Mouse (Mus musculus) kidney, embryonic 15.5 days (tissue): ENCODE results near the gene Sowaha. TPM values are rescaled to one million over a fixed set of nuclear protein-coding genes. Genes with fewer than 3 reads are reported as not detected.
A peak's percentile ranks its signal among the peaks of the same experiment; 100 is the strongest.

ENCODE experiments used
- ATAC-seq: fragments of 200-750 bp; cut with Nextera tagmentation; replicated peaks from 2 replicates; pipeline ENCODE4 v1.8.0; 2017; ENCODE audit warnings: moderate TSS enrichment; ENCODE audit not compliant: low FRiP score
- H3K27ac ChIP-seq: fragments of 300-500 bp; sonication (generic); 2 replicates; pipeline ENCODE4 v1.5.1; 2015; ENCODE audit warnings: mild to moderate bottlenecking, inconsistent platforms
- H3K27me3 ChIP-seq: fragments of 300-500 bp; sonication (generic); 2 replicates; pipeline ENCODE4 v1.6.1; 2015; ENCODE audit warnings: inconsistent platforms
- H3K36me3 ChIP-seq: fragments of 300-500 bp; sonication (generic); 2 replicates; pipeline ENCODE4 v1.6.1; 2015; ENCODE audit warnings: inconsistent platforms
- H3K4me1 ChIP-seq: fragments of 300-500 bp; sonication (generic); 2 replicates; pipeline ENCODE4 v1.6.1; 2015; ENCODE audit warnings: inconsistent platforms
- H3K4me2 ChIP-seq: fragments of 300-500 bp; sonication (generic); 2 replicates; pipeline ENCODE4 v1.6.1; 2015; ENCODE audit warnings: moderate library complexity, mild to moderate bottlenecking, inconsistent platforms
- H3K4me3 ChIP-seq: fragments of 300-500 bp; sonication (generic); replicated peaks from 2 replicates; pipeline ENCODE4 v1.5.1; 2015; ENCODE audit warnings: mild to moderate bottlenecking, inconsistent platforms
- H3K9ac ChIP-seq: fragments of 300-500 bp; sonication (generic); 2 replicates; pipeline ENCODE4 v1.6.1; 2015; ENCODE audit warnings: mild to moderate bottlenecking, inconsistent platforms
- H3K9me3 ChIP-seq: fragments of 300-500 bp; sonication (generic); replicated peaks from 2 replicates; pipeline ENCODE4 v1.6.1; 2016; ENCODE audit warnings: inconsistent platforms
- WGBS: fragments of 180-500 bp; shearing (Covaris S2); methylation state at CpG from one replicate; pipeline ENCODE4 v1.1.7; 2015; ENCODE audit warnings: mixed read lengths; 5-methylcytosine and 5-hydroxymethylcytosine counted together
- polyA plus RNA-seq: library from polyadenylated mRNA; unstranded; fragments of >200 nt; fragmentation: Nextera tagmentation; extraction: Ambion mirVana; gene quantifications from 2 replicates; pipeline ENCODE4 v1.2.1, GENCODE M21; 2015

Sowaha gene
- polyA plus RNA-seq, 1 experiment from 2014 or later, result 0.23 TPM

DNA sequence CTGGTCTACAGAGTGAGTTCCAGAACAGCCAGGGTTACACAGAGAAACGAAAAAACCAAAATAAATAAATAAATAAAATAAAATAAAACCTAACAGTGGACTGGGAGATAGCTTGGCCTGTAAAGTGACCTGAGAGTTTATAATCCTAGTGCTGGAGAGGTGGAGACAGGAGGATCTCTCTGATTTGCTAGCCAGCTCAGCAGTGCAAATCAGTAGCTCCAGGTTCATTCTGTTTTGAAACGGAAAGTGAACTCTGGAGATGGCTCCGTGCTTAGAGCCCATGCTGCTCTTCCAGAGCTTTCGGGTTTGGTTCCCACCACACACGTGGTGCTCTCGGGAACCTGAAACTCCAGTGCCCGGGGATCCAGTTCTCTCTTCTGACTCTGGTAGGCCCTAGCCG is 32.1 kb downstream of the Sowaha start:
- H3K9me3 ChIP-seq, result no peaks in the 10 kb centered on the region
- H3K27me3 ChIP-seq, result no peaks in the 10 kb centered on the region
- peaks cover 6% of the 10 kb centered on the region; the same call in 1 of the 2 replicates for H3K4me1 ChIP-seq
- whole genome bisulfite sequencing, result 88% methylated on average over 8 of the region's 8 CpGs
- no peak overlapping the region for H3K27ac ChIP-seq
- ATAC-seq, result no peak
- no peak overlapping the region for H3K9ac ChIP-seq
- H3K4me3 ChIP-seq, result no peak overlapping the region
- no peaks in the 10 kb centered on the region for H3K36me3 ChIP-seq
- H3K4me2 ChIP-seq, result no peak overlapping the region

- peaks cover 6% of the 10 kb centered on the region; the same call in 1 of the 2 replicates for H3K4me1 ChIP-seq
- H3K9ac ChIP-seq, result no peak overlapping the region
- H3K27ac ChIP-seq, result no peak overlapping the region
- H3K9me3 ChIP-seq, result no peaks in the 10 kb centered on the region
- 86% methylated on average over 13 of the region's 13 CpGs for WGBS
- H3K4me2 ChIP-seq, result no peak overlapping the region
- no peaks in the 10 kb centered on the region for H3K36me3 ChIP-seq
- no peak for ATAC-seq
- no peaks in the 10 kb centered on the region for H3K27me3 ChIP-seq
- H3K4me3 ChIP-seq, result no peak overlapping the region
Observed at GRCm38 (mm10) chr11:53446183-53446582, 33.9 kb downstream of the Sowaha start.

- Histone ChIP-seq H3K4me3 (no peak overlapping the region), H3K4me1 (peaks cover 6% of the 10 kb centered on the region; the same call in 1 of the 2 replicates), H3K36me3 (no peaks in the 10 kb centered on the region), H3K9ac (no peak overlapping the region), H3K4me2 (no peak overlapping the region), H3K27me3 (no peaks in the 10 kb centered on the region), H3K9me3 (no peaks in the 10 kb centered on the region), H3K27ac (no peak overlapping the region)
- ATAC-seq, result no peak
- WGBS, result 70% methylated on average over 13 of the region's 13 CpGs
Observed at GRCm38 (mm10) chr11:53445562-53445961, 34.5 kb downstream of the Sowaha start.

- no peak overlapping the region for H3K4me3 ChIP-seq
- no peaks in the 10 kb centered on the region for H3K27me3 ChIP-seq
- H3K9ac ChIP-seq, result no peak overlapping the region
- H3K4me1 ChIP-seq, result no peaks in the 10 kb centered on the region
- no peak for ATAC-seq
- WGBS, result 39% methylated on average over 6 of the region's 6 CpGs
- H3K36me3 ChIP-seq, result no peaks in the 10 kb centered on the region
- no peaks in the 10 kb centered on the region for H3K9me3 ChIP-seq
- H3K27ac ChIP-seq, result no peak overlapping the region
- no peak overlapping the region for H3K4me2 ChIP-seq
Observed at GRCm38 (mm10) chr11:53443861-53444260, 36.2 kb downstream of the Sowaha start.

DNA sequence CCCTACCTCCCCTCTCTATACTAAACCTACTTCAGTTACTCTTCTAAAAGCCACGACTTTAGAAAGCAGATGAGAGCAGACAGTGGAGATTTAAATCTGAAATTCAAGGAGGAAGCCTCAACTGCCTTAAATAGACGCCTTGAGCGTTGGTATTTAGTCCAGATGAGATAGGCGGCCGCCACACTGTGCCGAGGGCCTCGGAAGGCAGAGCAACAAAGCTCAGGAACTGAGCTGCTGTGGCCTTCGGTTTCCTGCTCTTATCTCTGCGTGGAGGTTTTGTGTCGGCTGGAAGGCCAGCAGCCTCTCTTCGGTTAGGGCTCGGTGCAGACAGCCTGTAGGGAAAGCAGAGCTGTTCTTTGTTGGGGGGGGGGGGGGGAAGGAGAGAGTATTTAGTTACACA is 38.2 kb downstream of the Sowaha start:
- H3K9ac ChIP-seq, result no peak overlapping the region
- H3K4me3 ChIP-seq, result no peak overlapping the region
- H3K27me3 ChIP-seq, result no peaks in the 10 kb centered on the region
- no peak overlapping the region for H3K27ac ChIP-seq
- no peaks in the 10 kb centered on the region for H3K9me3 ChIP-seq
- no peaks in the 10 kb centered on the region for H3K36me3 ChIP-seq
- no peak overlapping the region for H3K4me2 ChIP-seq
- H3K4me1 ChIP-seq, result no peaks in the 10 kb centered on the region
- no peak for ATAC-seq
- 34% methylated on average over 12 of the region's 12 CpGs for WGBS

GRCm38 (mm10) chr11:53436338-53436737 is 43.7 kb downstream of the Sowaha start:
- WGBS, result 86% methylated on average over 6 of the region's 6 CpGs

GRCm38 (mm10) chr11:53435504-53435903 is 44.6 kb downstream of the Sowaha start:
- Histone ChIP-seq H3K4me1 (peaks cover 7% of the 10 kb centered on the region; the same call in 1 of the 2 replicates), H3K27me3 (no peaks in the 10 kb centered on the region), H3K36me3 (no peaks in the 10 kb centered on the region), H3K4me2 (no peak overlapping the region), H3K9ac (no peak overlapping the region), H3K27ac (no peak overlapping the region), H3K9me3 (no peaks in the 10 kb centered on the region), H3K4me3 (no peak overlapping the region)
- WGBS, result 83% methylated on average over 8 of the region's 8 CpGs
- no peak for ATAC-seq

More at GRCm38 (mm10) chr11:53436338-53436737, 43.7 kb downstream of the Sowaha start:
- ATAC-seq, result no peak
- H3K9ac ChIP-seq, result no peak overlapping the region
- no peaks in the 10 kb centered on the region for H3K9me3 ChIP-seq
- no peaks in the 10 kb centered on the region for H3K36me3 ChIP-seq
- H3K27me3 ChIP-seq, result no peaks in the 10 kb centered on the region
- no peak overlapping the region for H3K4me2 ChIP-seq
- H3K27ac ChIP-seq, result no peak overlapping the region
- H3K4me3 ChIP-seq, result no peak overlapping the region
- H3K4me1 ChIP-seq, result peaks cover 6% of the 10 kb centered on the region; the same call in 1 of the 2 replicates

DNA sequence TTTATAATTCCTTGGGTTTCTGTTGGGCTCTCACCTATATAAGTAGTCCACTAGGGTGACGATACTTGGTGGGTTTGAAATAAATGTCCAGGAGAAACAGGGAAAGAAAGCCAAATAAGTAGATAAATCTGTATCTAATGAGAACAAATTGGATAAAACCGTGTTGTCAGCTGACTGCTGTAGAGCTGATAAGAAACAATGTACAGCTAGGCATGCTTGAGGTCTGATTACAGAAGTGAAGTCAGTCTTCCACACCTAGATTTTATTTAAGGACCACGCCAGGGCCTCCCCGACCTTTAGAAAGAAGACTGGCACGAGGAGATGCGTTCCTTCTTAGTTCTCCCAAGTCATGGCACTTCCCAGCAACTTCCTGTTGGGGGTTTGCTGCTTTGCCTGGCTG is 47.0 kb downstream of the Sowaha start:
- no peak overlapping the region for H3K4me3 ChIP-seq
- 60% methylated on average over 6 of the region's 6 CpGs for WGBS
- peaks cover 12% of the 10 kb centered on the region for H3K36me3 ChIP-seq
- H3K9ac ChIP-seq, result no peak overlapping the region
- H3K27me3 ChIP-seq, result no peaks in the 10 kb centered on the region
- H3K4me1 ChIP-seq, result peaks cover 16% of the 10 kb centered on the region
- ATAC-seq, result no peak
- no peak overlapping the region for H3K4me2 ChIP-seq
- no peak overlapping the region for H3K27ac ChIP-seq
- H3K9me3 ChIP-seq, result no peaks in the 10 kb centered on the region

DNA sequence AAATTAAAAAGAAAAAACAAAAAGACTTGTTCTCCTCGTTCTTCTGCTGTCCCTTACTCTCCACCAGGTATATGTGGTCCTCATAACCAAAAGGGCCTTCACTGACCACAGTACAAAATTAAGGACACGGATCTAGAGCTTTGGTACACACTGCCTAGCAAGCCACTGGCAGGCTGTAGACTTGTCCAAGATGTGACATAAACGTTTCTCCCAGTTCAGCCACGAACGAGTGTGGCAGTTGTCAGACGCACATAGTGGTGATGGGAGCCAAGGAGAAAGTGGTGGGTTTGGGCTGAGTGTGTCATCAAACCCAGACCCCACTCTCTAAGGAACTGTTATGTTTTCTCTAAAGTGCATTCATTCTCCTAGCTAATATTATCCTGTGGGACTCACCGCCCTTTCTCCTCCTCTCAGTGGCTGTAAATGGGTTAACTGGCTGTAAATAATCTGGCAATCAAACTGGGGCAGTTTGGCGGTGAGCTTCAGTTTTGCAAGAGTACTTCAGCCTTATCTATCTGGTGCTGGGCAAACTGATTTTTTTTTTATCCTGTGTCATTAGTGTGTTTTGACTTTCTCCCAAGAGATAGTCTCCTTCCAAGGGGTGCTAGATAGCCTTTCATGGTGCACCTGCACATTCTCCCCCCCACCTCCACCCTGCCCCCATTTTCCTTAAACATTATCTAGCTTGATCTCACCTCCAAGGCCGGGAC is 48.6 kb downstream of the Sowaha start:
- peak overlapping the region; percentile 98 for H3K4me3 ChIP-seq
- no peaks in the 10 kb centered on the region for H3K9me3 ChIP-seq
- peak overlapping the region; percentile 81 for H3K4me2 ChIP-seq
- WGBS, result 15% methylated on average over 9 of the region's 9 CpGs
- peak; percentile 61; the same call in 1 of the 2 replicates for ATAC-seq
- H3K9ac ChIP-seq, result peak overlapping the region; percentile 33
- H3K27ac ChIP-seq, result peak overlapping the region; percentile 79
- no peaks in the 10 kb centered on the region for H3K27me3 ChIP-seq
- peaks cover 21% of the 10 kb centered on the region for H3K36me3 ChIP-seq
- H3K4me1 ChIP-seq, result peaks cover 16% of the 10 kb centered on the region

GRCm38 (mm10) chr11:53430670-53431346 is 49.3 kb downstream of the Sowaha start, which contains the start of the genes Uqcrq and Gdf9:
Gene Uqcrq, minus strand, starts transcription at chr11:53430831.
Gene Gdf9, plus strand, starts transcription at chr11:53431023.
- under 1% methylated on average over 44 of the region's 44 CpGs for WGBS
- peak within 1 kb of the TSS; percentile 98 for H3K4me3 ChIP-seq
- ATAC-seq, result peak; percentile 94
- no peaks in the 10 kb centered on the region for H3K27me3 ChIP-seq
- peak within 1 kb of the TSS; percentile 81 for H3K4me2 ChIP-seq
- peaks cover 16% of the 10 kb centered on the region for H3K4me1 ChIP-seq
- H3K27ac ChIP-seq, result peak within 1 kb of the TSS; percentile 79
- H3K36me3 ChIP-seq, result peaks cover 21% of the 10 kb centered on the region
- H3K9me3 ChIP-seq, result no peaks in the 10 kb centered on the region
- H3K9ac ChIP-seq, result peak within 1 kb of the TSS; percentile 87

- peak overlapping the region; percentile 79 for H3K27ac ChIP-seq
- ATAC-seq, result peak; percentile 46
- H3K36me3 ChIP-seq, result peaks cover 21% of the 10 kb centered on the region
- H3K4me2 ChIP-seq, result peak overlapping the region; percentile 81
- H3K27me3 ChIP-seq, result no peaks in the 10 kb centered on the region
- peaks cover 16% of the 10 kb centered on the region for H3K4me1 ChIP-seq
- H3K9ac ChIP-seq, result peak overlapping the region; percentile 87
- H3K4me3 ChIP-seq, result peak overlapping the region; percentile 98
- no peaks in the 10 kb centered on the region for H3K9me3 ChIP-seq
- under 1% methylated on average over 34 of the region's 34 CpGs for WGBS
Observed at GRCm38 (mm10) chr11:53430300-53430669, 49.8 kb downstream of the Sowaha start.

GRCm38 (mm10) chr11:53429182-53429581 is 50.9 kb downstream of the Sowaha start:
- Histone ChIP-seq H3K4me1 (peaks cover 16% of the 10 kb centered on the region), H3K27ac (no peak overlapping the region), H3K36me3 (peaks cover 21% of the 10 kb centered on the region), H3K4me2 (peak overlapping the region; percentile 81), H3K27me3 (no peaks in the 10 kb centered on the region), H3K4me3 (peak overlapping the region; percentile 98; the same call in 1 of the 2 replicates), H3K9me3 (no peaks in the 10 kb centered on the region), H3K9ac (0 out of 2 replicates have a peak overlapping the region, but pooled peaks have one; percentile 87)
- ATAC-seq, result no peak
